Mouse (Mus musculus): Measurements from ENCODE around the gene Samt4.
"Not testable (repeated sequence)": the region's sequence is repeated elsewhere in the genome, so short reads cannot be mapped to it uniquely, and the experiment has no call there.

Gene Samt4

DNA sequence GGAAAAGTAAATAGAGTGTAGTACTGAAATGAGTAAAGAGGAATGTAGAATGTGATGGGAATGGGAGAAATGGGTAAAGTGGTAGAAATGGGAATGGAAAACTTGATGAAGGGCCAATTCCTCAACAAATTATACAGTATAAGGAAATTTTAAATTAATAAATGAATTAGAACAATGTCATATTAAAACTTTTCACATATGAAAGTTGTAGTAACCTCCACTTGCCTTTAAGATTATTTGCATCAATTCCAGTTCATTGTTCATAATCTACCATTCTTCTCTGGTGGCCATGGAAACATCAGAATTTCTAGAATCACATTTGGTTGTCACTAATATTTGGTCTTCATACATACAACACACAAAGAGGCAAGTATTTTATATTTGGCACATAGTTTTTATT is at the start of gene Samt4:
Gene Samt4, plus strand, starts transcription at position 301 of the 400 bp plus-strand sequence.
- DNase-seq = no peak

DNA sequence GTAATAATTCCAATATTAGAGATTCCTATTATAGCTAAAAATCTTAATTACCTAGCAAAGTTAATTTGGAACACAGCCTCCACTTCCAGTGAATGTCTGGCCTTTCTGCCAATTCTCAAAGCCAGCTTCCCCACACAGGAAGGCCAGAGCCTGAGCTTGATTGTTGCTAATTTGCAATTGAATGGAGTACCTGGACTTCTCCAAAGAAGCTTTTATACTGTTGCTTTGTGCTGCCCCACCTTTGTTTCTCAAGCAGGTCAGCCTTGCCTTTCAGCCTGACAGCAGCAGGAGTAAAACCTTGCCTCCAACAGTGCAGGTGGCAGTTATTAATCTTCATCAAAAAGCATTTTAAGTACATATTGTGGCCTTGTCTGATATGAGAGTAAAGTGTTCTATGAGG is 38.1 kb upstream of the Samt4 start:
- not testable (repeated sequence) for DNase-seq

DNA sequence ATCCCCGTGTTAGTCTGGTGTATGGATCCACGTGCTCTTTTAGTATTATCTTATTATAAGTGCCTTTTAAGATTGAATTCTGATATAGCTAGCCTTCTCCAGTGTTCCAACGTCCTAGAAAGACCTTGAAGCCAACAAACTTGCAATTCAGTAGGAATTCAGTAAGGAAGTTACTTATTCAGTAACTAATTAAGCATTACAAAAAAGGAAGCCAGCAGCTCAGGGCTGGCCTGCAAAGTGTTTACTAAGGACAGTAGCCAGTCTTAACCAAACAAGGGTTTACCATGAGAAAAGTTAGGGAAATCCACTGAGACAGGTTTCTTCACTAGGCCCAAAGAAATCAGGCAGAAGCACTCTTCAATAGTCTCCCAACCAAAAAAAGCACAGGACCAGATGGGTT is 13.4 kb upstream of the Samt4 start:
- not testable (repeated sequence) for DNase-seq
